Mouse (Mus musculus) liver, adult 2 months (tissue): ENCODE results near the gene Gm45234.

Experiments used
- CTCF ChIP-seq: fragments of 200-500 bp; IDR thresholded peaks from 2 replicates; pipeline ENCODE4 v1.5.1; 2011; ENCODE audit warnings: low read depth, low read length, control low read depth
- POLR2A ChIP-seq: fragments of 200-500 bp; IDR thresholded peaks from 2 replicates; pipeline ENCODE4 v1.6.1; 2011; ENCODE audit warnings: low read length, control low read depth; ENCODE audit not compliant: insufficient read depth; ENCODE audit errors: extremely low read depth

DNA sequence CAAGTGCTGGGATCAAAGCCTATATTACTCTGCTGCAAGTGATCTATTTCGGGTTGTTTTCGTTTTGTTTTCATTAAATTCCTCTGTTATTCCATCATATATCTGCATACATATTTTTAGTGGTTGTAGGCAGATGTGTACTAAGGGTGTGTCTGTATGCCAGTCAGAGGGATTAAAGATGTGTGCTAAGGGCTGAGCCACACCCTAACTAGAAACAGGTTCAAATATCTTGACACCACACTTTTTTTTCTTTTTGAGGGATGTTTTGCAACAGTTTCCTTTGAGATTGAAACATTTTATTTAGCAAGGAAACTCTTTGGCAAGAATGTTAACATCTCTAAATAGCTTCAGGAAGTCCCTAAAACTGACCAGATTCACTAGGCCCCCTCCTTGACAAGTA is 40.4 kb upstream of the Gm45234 start:
- TF ChIP-seq CTCF, result no peak
- TF ChIP-seq POLR2A, result no peak
